Mouse (Mus musculus) cortical plate, adult 2 months (tissue): ENCODE measurements around the gene Tubb3.

ENCODE experiments used
- CTCF ChIP-seq: fragments of 200-500 bp; IDR thresholded peaks from 2 replicates; pipeline ENCODE4 v1.5.1; 2011; ENCODE audit warnings: mild to moderate bottlenecking, control low read depth, low read length; ENCODE audit not compliant: insufficient read depth; ENCODE audit errors: extremely low read depth
- POLR2A ChIP-seq: fragments of 200-500 bp; IDR thresholded peaks from 2 replicates; pipeline ENCODE4 v1.6.1; 2011; ENCODE audit warnings: mild to moderate bottlenecking, low read length, control low read depth; ENCODE audit not compliant: insufficient read depth; ENCODE audit errors: extremely low read depth

- TF ChIP-seq POLR2A: no peak
- TF ChIP-seq CTCF: no peak
These were observed 15.6 kb downstream of the Tubb3 start for GRCm38 (mm10) chr8:123426511-123427509.
